Comparison of ENCODE assay signal across 8 mouse cellular contexts in genomic region chr3:79590863-79591792, GRCm38 (mm10). TPM values are rescaled to one million over a fixed set of nuclear protein-coding genes. Genes with fewer than 3 reads are reported as not detected.
DNase-seq lines count a peak whose midpoint lies in the region; ATAC-seq lines count a peak whose summit lies in the region.

Gene Ppid, plus strand, starts transcription at chr3:79591342.

- H3K27me3 ChIP-seq in hindbrain, embryonic 12.5 days, result no peaks in the 10 kb centered on the region

- H3K4me3 ChIP-seq in hindbrain, embryonic 12.5 days, result peak within 1 kb of the TSS; percentile 74

- no peaks in the 10 kb centered on the region for H3K9me3 ChIP-seq in hindbrain, embryonic 12.5 days (replicated peaks)

- peak; percentile 92 for DNase-seq in NIH3T3 (ENCODE audit: low read depth)
- peak; percentile 80 for DNase-seq in cerebellum, adult 9-11 months
- peak; percentile 46 to 78 for DNase-seq in frontal cortex, adult 2 months (ENCODE audit: extremely low spot score in 1 of 2, low spot score in 1 of 2)
- DNase-seq in layer of hippocampus, postnatal 36 days, result peak; percentile 73 to 74
- peak; percentile 83 for DNase-seq in lung, postnatal 36 days
- peak; percentile 67 for DNase-seq in retina, postnatal 7 days (ENCODE audit: low read depth, low spot score)
- peak; percentile 58 for DNase-seq in urinary bladder, adult 2 months (ENCODE audit: low spot score)

- WGBS in hindbrain, embryonic 12.5 days, result 3% methylated on average over 63 of the region's 63 CpGs

- H3K36me3 ChIP-seq in hindbrain, embryonic 12.5 days, result peaks cover 18% of the 10 kb centered on the region

- H3K4me2 ChIP-seq in hindbrain, embryonic 12.5 days (replicated peaks), result peak within 1 kb of the TSS; percentile 85

- H3K9ac ChIP-seq in hindbrain, embryonic 12.5 days, result peak within 1 kb of the TSS; percentile 77

- H3K27ac ChIP-seq in hindbrain, embryonic 12.5 days, result peak within 1 kb of the TSS; percentile 79

- peak; percentile 89 for ATAC-seq in hindbrain, embryonic 12.5 days (ENCODE audit: low FRiP score)

- H3K4me1 ChIP-seq in hindbrain, embryonic 12.5 days, result peaks cover 13% of the 10 kb centered on the region

RNA-seq across cellular contexts. Expression of gene Ppid, which starts in this region (rescaled TPM):
- polyA plus RNA-seq in frontal cortex, adult 2 months (2012; rRNA removed), result 86.2 and 91.4 TPM in 2 replicates
- 158 and 174 TPM in 2 replicates for polyA plus RNA-seq in hindbrain, embryonic 12.5 days (2016; fragmentation: Nextera tagmentation; extraction: Ambion mirVana)
- total RNA-seq in layer of hippocampus, postnatal 36 days (2021), result 10 to 100 TPM; 87.1 to 88.8 TPM
- polyA plus RNA-seq in urinary bladder, adult 2 months (2012; rRNA removed), result 55.5 and 65.6 TPM in 2 replicates

Comparison
In these comparisons a context has a peak if more than half of its experiments do, and no peak if none do; other contexts are left out.
1. Peak in every context shown above with its lines: DNase-seq, ATAC-seq, H3K4me3 ChIP-seq and H3K27ac ChIP-seq.